Mouse (Mus musculus) intestine, embryonic 14.5 days (tissue): ENCODE results near the gene Islr2. TPM values are rescaled to one million over a fixed set of nuclear protein-coding genes. Genes with fewer than 3 reads are reported as not detected.

Source experiments
- ATAC-seq: fragments of 200-750 bp; cut with Nextera tagmentation; replicated peaks from 2 replicates; pipeline ENCODE4 v1.8.0; 2017; ENCODE audit warnings: low read depth, moderate number of reproducible peaks, moderate TSS enrichment, moderate library complexity; ENCODE audit not compliant: low FRiP score, low TSS enrichment
- DNase-seq: peaks from one replicate; pipeline ENCODE4 v3.0.0-alpha.2; 2018; ENCODE audit warnings: low spot score
- H3K27ac ChIP-seq: fragments of 300-500 bp; sonication (generic); 2 replicates; pipeline ENCODE4 v1.5.1; 2014; ENCODE audit warnings: low read depth, mild to moderate bottlenecking, control low read depth
- H3K27me3 ChIP-seq: fragments of 300-500 bp; sonication (generic); replicated peaks from 2 replicates; pipeline ENCODE4 v1.6.1; 2014; ENCODE audit warnings: low read length, control low read depth; ENCODE audit not compliant: control insufficient read depth, insufficient read depth
- H3K36me3 ChIP-seq: fragments of 300-500 bp; sonication (generic); 2 replicates; pipeline ENCODE4 v1.6.1; 2014; ENCODE audit warnings: low read length, control low read depth; ENCODE audit not compliant: control insufficient read depth, insufficient read depth
- H3K4me1 ChIP-seq: fragments of 300-500 bp; sonication (generic); replicated peaks from 2 replicates; pipeline ENCODE4 v1.6.1; 2014; ENCODE audit warnings: low read length, control low read depth, mixed read lengths; ENCODE audit not compliant: control insufficient read depth, insufficient read depth
- H3K4me2 ChIP-seq: fragments of 300-500 bp; sonication (generic); 2 replicates; pipeline ENCODE4 v1.6.1; 2014; ENCODE audit warnings: low read length
- H3K4me3 ChIP-seq: fragments of 300-500 bp; sonication (generic); 2 replicates; pipeline ENCODE4 v1.5.1; 2014; ENCODE audit warnings: low read depth, low read length, control low read depth, mixed read lengths
- H3K9ac ChIP-seq: fragments of 300-500 bp; sonication (generic); 2 replicates; pipeline ENCODE4 v1.6.1; 2014; ENCODE audit warnings: mild to moderate bottlenecking, low read length
- H3K9me3 ChIP-seq: fragments of 300-500 bp; sonication (generic); 2 replicates; pipeline ENCODE4 v1.6.1; 2016; ENCODE audit warnings: low read length, control low read depth; ENCODE audit not compliant: control insufficient read depth
- WGBS: fragments of 180-500 bp; shearing (Covaris S2); extraction: QIAGEN DNeasy Blood & Tissue Kit; methylation state at CpG from one replicate; pipeline ENCODE4 v1.1.7; 2014; 5-methylcytosine and 5-hydroxymethylcytosine counted together
- polyA plus RNA-seq: library from polyadenylated mRNA; unstranded; fragments of >200 nt; fragmentation: Nextera tagmentation; extraction: Ambion mirVana; gene quantifications from 2 replicates; pipeline ENCODE4 v1.2.1, GENCODE M21; 2014

The Islr2 gene
- polyA plus RNA-seq, 1 experiment from 2014 or later = 1.8 TPM

GRCm38 (mm10) chr9:58213377-58213776 is 9.3 kb upstream of the Islr2 start:
- Histone ChIP-seq H3K27me3 (no peaks in the 10 kb centered on the region), H3K4me2 (no peak overlapping the region), H3K4me3 (no peak overlapping the region), H3K9ac (no peak overlapping the region), H3K9me3 (no peaks in the 10 kb centered on the region), H3K27ac (no peak overlapping the region), H3K4me1 (peaks cover 19% of the 10 kb centered on the region), H3K36me3 (no peaks in the 10 kb centered on the region)
- ATAC-seq (no peak), DNase-seq (no peak)
- 59% methylated on average over 5 of the region's 5 CpGs for WGBS

GRCm38 (mm10) chr9:58210304-58210627 is 6.1 kb upstream of the Islr2 start:
- H3K4me1 ChIP-seq = peaks cover 19% of the 10 kb centered on the region
- 0 out of 2 replicates have a peak, but pooled peaks cover 3% of the 10 kb centered on the region for H3K27me3 ChIP-seq
- DNase-seq (no peak), ATAC-seq (no peak)
- no peaks in the 10 kb centered on the region for H3K36me3 ChIP-seq
- no peak overlapping the region for H3K4me2 ChIP-seq
- H3K4me3 ChIP-seq = no peak overlapping the region
- H3K27ac ChIP-seq = no peak overlapping the region
- H3K9me3 ChIP-seq = no peaks in the 10 kb centered on the region
- no peak overlapping the region for H3K9ac ChIP-seq
- WGBS = 72% methylated on average over 2 of the region's 2 CpGs

- Histone ChIP-seq H3K4me2 (no peak overlapping the region), H3K36me3 (no peaks in the 10 kb centered on the region), H3K4me3 (no peak overlapping the region), H3K27ac (no peak overlapping the region), H3K9ac (no peak overlapping the region), H3K27me3 (0 out of 2 replicates have a peak, but pooled peaks cover 3% of the 10 kb centered on the region), H3K9me3 (no peaks in the 10 kb centered on the region), H3K4me1 (peaks cover 15% of the 10 kb centered on the region)
- ATAC-seq (no peak), DNase-seq (no peak)
- 65% methylated on average over 8 of the region's 8 CpGs for WGBS
These were observed 5.6 kb upstream of the Islr2 start for GRCm38 (mm10) chr9:58209462-58210303.

GRCm38 (mm10) chr9:58206013-58206412 is 1.9 kb upstream of the Islr2 start:
- WGBS = 88% methylated on average over 7 of the region's 7 CpGs
- Histone ChIP-seq H3K27me3 (peaks cover 33% of the 10 kb centered on the region), H3K4me2 (no peak overlapping the region), H3K4me3 (no peak overlapping the region), H3K4me1 (peaks cover 2% of the 10 kb centered on the region; the same call in 1 of the 2 replicates), H3K9ac (no peak overlapping the region), H3K27ac (no peak overlapping the region), H3K9me3 (no peaks in the 10 kb centered on the region), H3K36me3 (no peaks in the 10 kb centered on the region)
- ATAC-seq (no peak), DNase-seq (no peak)

GRCm38 (mm10) chr9:58204448-58205000 is 405 bp upstream of the Islr2 start:
- whole genome bisulfite sequencing = 5% methylated on average over 18 of the region's 18 CpGs
- H3K27ac ChIP-seq = no peak overlapping the region
- H3K4me1 ChIP-seq = peaks cover 2% of the 10 kb centered on the region; the same call in 1 of the 2 replicates
- DNase-seq = peak; percentile 99
- H3K9ac ChIP-seq = peak overlapping the region; percentile 34; the same call in 1 of the 2 replicates
- peak overlapping the region; percentile 31 for H3K4me3 ChIP-seq
- peaks cover 48% of the 10 kb centered on the region for H3K27me3 ChIP-seq
- H3K4me2 ChIP-seq = peak overlapping the region; percentile 55
- no peaks in the 10 kb centered on the region for H3K36me3 ChIP-seq
- ATAC-seq = peak; percentile 81
- no peaks in the 10 kb centered on the region for H3K9me3 ChIP-seq

GRCm38 (mm10) chr9:58202676-58203453 is 1.3 kb downstream of the Islr2 start:
- ATAC-seq = no peak
- Histone ChIP-seq H3K4me3 (no peak overlapping the region), H3K9ac (no peak overlapping the region), H3K4me2 (no peak overlapping the region), H3K27me3 (peaks cover 65% of the 10 kb centered on the region), H3K4me1 (peaks cover 5% of the 10 kb centered on the region), H3K36me3 (no peaks in the 10 kb centered on the region), H3K27ac (no peak overlapping the region), H3K9me3 (no peaks in the 10 kb centered on the region)
- 6% methylated on average over 14 of the region's 14 CpGs for WGBS
- peak; percentile 49 for DNase-seq

GRCm38 (mm10) chr9:58201861-58202549 is 2.1 kb downstream of the Islr2 start:
- H3K9ac ChIP-seq = no peak overlapping the region
- H3K36me3 ChIP-seq = no peaks in the 10 kb centered on the region
- H3K4me1 ChIP-seq = peaks cover 11% of the 10 kb centered on the region
- peak overlapping the region; percentile 10; the same call in 1 of the 2 replicates for H3K4me3 ChIP-seq
- no peaks in the 10 kb centered on the region for H3K9me3 ChIP-seq
- no peak for ATAC-seq
- WGBS = 2% methylated on average over 37 of the region's 37 CpGs
- peak; percentile 59 for DNase-seq
- peaks cover 73% of the 10 kb centered on the region for H3K27me3 ChIP-seq
- peak overlapping the region; percentile 22 for H3K4me2 ChIP-seq
- no peak overlapping the region for H3K27ac ChIP-seq
